Mouse (Mus musculus) kidney, postnatal 25 days (tissue): ENCODE results near the gene 1700021F05Rik.

Source experiments
- DNase-seq, 2 experiments: peaks; one replicate each; pipeline ENCODE4 v3.0.0; 2021; ENCODE audit warnings: mixed read lengths in 2 of 2

1700021F05Rik gene

DNA sequence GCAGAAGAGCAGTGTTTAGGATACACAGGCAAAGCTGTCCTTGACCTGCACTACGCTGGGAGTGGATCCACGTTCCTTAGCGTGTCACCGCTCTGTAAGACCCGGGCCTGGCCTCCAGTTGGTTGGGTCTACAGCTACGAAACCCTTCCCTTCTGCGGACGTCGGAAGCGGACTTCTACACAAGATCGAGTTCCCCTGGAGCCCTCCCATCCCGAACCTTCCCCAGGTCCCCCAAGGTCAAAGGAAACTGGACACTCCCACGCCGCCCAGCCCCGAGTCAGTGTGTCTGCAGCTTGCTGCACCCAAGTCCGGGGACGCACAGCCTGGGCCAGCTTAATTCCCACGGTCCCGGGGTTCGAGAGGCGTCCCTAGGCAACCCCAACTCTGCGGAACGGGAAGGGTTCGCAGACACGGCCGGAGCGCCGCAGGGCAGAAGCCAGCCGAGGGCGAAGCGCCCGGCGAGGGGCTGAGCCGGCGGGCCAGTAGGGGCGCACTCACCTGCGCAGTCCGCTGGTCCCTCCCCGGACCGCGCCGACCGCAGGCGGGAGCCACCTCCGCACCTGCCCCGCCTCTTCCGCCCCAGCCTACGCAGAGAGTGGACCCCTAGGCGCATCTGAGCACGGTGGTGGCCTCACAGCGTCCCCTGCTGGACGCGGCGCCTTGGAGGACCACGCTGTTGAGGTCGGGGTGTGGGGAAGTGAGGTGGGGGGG is at the start of gene 1700021F05Rik:
TSS of gene 1700021F05Rik (minus strand) at position 553 of the 711 bp plus-strand sequence.
- DNase-seq: peak; percentile 97 to 98

DNA sequence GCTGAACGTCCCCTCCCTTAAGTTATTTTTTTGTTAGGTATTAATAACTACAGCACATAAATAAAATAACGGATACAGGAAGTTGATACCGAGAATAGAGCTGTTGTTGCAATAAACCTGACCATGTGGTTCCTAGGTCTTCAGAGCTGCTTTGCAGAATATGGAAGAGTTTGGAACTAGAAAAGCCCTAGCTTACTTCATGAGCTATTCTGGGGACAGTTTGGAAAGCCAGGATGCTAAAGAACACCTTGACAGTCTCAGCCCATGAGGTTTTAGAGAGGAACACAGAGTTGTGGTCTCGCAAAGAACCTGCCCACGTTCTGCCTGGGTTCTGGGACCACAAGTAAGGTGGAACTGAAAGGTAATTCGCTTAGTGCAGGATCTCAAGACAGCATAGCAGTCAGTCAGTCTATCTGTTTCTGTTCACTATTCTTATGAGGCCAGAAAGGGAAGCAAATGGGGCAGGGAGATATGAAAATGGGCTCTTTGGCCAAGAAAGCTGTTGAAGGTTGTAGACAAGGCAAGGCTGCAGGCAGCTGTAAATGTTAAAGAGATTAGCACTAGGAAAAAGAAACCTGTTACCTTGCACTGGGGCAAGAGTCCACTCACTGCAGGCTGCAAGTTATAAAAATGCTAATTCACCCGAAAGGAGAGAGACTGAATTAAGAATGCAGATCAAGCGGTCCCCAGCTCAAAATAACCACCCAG is 47.8 kb upstream of the 1700021F05Rik start:
- DNase-seq: peak in 1 of 2 experiments; percentile 33

DNA sequence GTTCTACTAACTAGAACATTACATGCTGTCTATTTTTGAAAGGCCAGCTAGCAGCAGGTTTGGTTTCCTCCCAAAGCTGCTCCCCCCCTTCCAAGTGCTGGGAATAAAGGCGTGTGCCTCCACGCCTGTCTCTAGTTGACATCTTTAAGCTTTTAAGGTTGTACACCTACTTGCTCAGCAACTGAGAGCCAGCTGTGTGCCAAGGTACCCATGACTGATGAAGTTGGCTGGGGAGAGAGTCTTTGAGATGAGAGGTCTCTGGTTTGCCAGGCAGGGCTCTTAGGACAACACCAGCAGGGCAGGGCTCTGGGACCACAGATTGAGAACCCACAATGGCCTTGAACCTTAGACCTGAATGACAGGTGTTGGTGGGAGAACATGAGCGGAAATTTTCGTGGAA is 43.7 kb upstream of the 1700021F05Rik start:
- DNase-seq: no peak

DNA sequence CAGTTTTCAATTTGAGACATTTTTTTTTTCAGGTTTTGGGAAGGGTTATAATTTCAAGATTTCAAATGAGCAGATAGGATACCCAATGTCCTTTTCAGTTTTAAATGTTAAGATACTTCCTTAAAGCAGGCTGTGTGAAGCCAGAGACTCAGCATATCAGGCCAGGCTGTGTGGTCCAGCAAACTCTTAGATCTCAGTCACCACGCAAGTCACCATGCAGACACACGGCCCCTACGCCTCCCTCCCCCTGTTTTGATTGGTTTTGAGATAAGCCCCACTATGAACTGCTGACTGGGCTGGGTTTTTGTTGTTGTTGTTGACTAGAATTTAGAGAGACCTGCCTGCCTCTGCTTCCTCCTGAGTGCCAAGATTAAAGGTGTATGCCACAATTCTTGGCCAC is 40.5 kb upstream of the 1700021F05Rik start:
- DNase-seq: no peak

DNA sequence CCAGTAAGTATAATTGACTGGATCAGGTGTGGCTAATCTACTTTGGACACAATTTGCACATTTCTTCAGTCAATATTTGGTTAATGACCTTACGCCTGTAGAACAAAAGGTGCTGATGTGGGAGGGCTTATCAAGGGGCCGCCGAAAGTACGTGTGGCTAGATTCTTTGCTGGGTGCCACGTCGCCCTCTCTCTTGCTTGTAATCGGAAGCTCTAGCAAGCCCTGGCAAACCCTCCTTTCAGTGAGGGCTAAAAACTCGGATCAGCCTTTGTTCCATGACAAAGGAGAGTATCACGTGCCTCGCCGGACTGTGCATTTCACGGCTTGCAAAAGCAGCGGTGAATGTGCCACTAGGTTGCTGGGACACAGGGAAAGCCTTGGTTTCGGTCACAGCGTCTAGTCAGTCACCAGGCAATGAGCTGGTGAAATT is 39.9 kb upstream of the 1700021F05Rik start:
- peak; percentile 63 to 74 for DNase-seq

DNA sequence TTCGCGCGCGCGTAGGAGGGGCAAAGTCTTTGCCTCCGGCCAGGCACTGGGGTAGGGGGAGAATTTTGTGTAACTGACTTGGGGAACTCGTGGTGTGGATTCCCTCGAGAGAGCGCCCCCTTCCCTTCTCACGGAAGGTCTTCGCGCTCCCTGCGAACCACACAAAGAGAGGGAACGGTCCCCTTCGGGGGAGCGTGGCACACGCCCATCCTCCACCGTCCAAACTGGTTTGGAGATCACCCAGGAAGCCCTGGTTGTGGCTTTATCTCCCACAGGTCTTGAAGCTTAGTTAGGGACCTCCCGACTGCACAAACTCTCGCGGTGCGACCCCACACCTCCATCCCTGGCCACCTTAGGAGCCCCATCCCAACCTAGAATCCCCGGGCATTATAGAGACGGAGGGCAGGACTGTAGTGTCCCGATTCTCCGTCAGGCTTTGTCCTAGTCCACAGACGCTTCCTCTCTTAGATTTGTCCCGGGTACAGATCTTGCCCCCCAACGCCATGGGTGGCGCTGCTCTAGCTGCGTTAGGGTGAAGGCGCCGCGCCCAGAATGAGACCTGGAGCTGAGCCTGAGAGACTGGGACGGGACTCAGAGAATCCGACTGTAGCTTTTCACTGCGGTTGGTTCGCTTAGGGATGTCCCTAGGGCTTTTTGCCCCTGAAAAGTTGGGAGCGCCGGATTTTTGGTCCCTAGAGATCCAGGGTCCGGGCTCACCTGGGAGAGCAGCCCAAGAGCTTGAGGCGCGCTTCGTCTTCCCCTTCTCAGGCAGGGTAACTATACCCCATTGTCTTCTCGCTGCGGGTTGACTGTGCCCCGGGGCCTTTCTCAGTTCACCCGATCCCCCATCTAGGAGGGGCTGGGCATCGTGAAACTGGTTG is 38.8 kb upstream of the 1700021F05Rik start:
- DNase-seq: peak; percentile 60 to 70

DNA sequence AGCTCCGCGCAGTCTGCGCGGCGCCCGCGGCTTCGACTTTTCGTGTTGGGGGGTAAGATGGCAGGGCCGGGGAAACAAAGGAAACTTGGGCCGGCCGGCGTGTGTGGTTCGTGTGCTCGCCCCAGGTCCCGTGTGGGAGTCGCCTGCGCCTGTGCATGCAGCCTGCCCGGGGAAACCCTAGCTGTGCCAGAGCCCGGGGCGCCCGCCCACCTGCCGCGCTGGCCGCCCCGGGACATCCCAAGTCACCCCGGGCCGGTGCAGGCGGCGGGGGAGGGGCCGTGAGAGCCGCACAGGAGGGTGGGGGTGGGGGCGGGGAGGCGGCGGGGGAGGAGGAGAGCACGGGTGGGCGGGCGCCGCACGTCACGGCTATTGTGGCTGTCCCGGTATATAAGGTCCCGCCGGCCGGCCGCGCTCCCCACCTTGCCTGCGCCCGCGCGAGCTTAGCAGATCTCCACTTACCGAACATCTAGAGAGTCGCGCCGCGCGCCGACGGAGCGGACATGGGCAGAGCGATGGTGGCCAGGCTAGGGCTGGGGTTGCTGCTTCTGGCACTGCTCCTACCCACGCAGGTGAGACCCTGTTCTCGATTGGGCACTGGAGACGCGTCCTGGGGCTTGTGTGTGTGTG is 38.1 kb upstream of the 1700021F05Rik start:
- peak; percentile 88 to 92 for DNase-seq

DNA sequence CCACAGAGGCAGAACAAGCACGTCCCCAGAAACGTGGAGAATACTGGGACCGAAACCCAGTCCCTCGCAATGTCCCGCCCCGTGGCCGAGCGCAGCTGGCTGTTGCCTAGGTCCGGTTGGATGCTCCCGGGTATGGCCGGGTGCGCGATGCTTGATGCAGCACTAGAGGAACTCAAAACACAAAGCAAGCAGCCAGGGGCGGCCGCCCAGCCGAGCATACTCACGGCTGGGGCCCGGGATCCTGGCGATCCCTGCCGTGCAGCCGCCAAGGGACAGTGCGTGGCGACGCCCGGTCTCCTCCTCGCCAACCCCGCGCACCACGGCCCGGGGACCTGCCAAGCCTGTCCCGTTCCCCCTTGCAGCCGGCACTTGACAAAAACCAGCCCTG is 37.6 kb upstream of the 1700021F05Rik start:
- peak; percentile 63 to 76 for DNase-seq

DNA sequence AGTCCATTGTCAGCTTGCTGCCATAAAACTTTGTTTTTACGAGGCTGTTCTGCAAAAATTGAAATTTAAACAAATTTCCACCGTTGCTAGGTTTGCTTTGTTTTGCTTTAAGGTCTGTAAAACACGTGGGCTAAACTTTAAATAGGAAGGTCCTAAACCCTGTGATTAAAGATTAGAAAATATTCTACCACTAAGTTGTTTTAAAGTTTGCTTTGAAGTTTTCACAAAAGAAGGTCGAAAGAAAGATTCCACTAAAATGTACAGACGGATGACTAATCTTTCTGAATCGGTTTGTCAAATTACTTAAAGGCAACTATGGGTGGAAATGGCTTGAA is 37.2 kb upstream of the 1700021F05Rik start, which contains the start of gene Cd24a:
TSS of gene Cd24a (plus strand) at position 288 of the 335 bp plus-strand sequence.
- no peak for DNase-seq

DNA sequence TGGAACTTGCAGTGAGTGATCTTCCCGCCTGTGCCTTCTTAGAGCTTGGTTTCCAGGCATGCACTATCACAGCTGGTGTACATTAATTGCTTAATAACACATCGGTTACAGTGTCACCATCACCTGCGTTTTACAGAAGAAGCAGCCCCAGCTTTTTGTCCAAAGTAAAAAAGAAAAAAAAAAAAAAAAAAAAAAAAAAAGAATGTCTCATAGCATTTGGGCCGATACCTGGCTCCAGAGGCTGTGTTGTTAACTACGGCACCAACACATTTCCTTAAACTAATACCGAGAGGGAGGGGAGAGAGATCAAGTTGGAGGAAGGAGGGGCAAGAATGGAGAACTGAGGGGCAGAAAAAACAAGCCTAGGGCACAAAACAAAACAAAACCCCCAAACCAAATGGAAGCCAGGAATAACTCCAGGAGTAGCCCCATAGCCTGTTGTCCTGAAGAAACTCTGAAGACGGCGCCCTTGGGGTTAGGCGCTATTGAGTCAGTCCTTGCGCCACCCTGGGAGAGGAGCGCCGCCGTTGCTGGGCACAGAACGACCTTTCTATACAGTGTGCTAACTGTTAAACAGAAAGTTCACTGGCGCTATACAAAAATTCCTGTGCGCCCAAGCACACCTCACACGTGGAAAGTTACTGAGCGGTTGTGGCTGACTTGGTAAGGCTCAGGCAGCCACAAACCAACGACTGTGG is 36.7 kb upstream of the 1700021F05Rik start:
- DNase-seq: peak; percentile 51 to 71

DNA sequence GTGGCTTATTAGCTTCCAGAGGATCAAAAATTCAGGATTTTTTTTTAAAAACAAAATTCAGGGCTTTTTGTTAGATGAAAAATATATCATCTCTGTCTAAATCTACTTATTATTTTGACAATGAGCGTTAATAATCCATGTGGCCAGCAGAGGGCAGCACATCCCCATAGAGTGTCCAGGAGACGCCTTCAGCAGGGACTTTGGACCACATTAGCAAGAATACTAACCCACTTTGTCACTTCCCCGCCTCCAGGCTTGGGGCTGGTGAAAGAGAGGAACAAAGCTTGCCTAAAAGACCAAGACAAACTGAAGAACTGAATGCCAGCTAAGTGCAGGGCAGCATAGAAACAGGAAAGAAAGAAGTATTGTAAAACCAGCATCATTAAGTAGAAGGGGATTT is 34.2 kb upstream of the 1700021F05Rik start:
- DNase-seq: peak; percentile 82 to 93

DNA sequence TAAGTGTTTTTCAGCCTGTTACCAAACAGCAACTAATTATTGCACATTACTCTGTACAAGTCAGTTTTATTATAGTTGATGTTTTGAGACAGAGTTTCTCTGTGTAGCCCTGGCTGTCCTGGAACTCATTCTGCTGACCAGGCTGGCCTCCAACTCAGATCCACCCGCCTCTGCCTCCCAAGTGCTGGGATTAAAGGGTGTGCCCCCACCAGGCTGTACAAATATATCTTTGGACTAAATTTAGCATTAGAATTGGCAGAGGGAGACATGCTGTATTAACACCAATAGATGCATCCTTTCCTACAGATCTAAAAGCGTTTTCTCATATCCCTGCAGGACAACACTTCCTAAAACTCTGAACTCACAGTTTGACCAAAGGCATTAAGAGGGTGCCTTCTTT is 33.6 kb upstream of the 1700021F05Rik start:
- DNase-seq: no peak

DNA sequence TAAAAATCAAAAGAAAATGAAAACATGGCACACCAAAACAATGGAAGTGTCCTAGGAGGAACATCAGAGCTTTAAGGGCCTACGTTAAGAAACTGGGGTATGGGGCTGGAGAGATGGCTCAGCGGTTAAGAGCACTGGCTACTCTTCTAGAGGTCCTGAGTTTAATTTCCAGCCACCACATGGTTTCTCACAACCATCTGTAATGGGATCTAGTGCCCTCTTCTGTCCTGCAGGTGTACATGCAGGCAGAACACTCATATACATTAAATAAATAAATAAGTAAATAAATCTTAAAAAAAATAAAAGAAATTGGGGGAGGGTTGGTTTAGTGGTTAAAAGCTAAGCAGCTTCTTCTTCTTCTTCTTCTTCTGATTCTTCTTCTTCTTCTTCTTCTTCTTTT is 20.5 kb upstream of the 1700021F05Rik start:
- DNase-seq: no peak

DNA sequence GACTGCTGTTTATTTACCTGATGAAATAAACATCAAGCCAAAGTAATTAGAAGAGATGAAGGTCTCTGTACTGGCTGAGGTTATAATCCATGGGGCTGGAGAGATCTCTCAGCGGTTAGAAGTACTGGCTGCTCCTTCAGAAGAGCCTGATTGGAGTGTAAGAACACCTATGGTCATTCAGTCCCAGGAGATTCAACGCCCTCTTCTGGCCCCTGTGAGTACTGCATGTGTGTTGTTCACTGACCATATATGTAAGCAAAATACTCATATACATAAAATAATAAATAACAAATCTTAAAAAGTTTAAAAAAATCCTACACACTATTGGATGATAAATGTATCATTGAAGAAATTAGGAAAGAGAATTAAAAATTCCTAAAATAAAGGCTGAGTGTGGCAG is 20.0 kb upstream of the 1700021F05Rik start:
- peak in 1 of 2 experiments; percentile 12 for DNase-seq

DNA sequence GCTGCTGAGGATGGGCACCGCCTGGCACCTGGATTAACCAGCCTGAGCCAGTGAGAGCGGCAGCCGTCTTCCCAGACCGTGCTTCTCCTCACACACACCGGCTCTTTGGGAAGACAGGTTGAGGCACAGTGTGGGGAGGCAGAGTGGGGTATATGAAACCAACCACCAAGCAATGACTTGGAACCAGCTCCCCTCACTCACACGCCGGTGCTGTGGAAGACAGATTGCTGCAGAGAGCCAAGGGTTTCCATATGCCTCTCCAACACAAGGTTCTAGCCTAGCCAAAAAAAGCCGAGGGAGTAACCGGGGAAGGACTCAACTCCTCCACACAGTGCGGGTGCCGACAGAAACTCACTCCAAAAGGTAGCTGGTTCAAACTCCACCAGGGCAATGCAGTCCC is 18.5 kb upstream of the 1700021F05Rik start:
- no peak for DNase-seq

DNA sequence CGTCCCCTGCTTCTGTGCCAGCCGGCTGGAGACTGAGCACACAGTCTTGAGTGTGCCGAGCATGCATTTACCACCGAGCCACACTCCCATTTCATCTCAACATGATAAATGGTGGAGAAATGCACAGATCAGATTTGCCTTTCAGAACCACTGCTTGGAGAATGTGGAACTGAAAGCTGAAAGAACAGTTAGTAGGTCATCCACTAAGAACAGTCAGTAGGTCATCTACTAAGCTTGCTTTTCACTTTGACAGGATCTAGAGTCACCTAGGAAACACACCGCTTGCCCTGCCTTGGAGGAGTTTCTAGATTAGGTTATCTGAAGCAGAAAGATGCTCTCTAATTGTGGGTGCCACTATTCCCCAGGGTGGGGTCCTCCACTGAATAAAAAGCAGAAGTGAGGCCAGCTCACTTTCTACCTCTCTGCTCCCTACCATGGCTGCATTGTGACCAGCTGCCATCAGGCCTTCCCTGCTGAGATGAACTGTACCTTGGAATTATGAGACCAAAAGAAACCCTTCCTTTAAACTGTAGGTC is 16.9 kb upstream of the 1700021F05Rik start:
- DNase-seq: no peak

DNA sequence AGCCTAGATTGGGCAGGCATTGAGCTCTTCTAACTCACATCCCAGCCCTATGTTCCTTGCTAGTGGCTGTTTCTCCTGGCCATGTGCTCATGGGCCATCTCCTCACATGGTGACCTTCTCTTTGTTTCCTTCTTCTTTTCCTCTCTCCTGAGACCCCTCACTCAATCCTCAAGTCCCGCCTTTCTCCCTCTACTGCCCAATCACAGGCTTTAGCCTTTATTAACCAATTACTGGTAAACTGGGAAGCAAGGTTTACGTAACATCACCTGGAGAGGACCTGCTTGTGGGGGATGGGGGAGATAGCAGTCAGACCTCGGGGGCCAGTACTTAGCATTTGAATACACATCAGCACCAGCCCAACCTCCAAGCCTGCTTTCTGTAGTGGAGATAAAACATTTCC is 10.6 kb upstream of the 1700021F05Rik start:
- DNase-seq: no peak

DNA sequence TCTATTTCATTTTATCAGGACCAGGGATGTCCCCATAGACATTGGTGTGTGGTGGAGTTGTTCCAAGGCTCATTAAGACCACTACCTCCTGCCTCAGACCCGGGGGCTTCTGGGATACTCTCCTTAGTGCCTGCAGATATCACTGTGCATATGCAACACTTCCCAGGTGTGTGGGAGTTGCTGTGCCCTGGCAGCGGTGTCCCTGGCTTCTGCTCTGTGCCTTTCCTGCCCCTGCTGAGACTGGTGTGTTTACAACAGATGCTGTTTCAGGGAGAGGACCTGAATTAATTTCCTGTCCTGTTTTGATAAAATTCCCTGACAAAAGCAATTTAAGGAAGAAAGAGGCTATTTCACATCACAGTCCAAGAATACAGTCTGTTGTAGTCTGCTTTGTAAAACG is 10.1 kb upstream of the 1700021F05Rik start:
- DNase-seq: no peak

DNA sequence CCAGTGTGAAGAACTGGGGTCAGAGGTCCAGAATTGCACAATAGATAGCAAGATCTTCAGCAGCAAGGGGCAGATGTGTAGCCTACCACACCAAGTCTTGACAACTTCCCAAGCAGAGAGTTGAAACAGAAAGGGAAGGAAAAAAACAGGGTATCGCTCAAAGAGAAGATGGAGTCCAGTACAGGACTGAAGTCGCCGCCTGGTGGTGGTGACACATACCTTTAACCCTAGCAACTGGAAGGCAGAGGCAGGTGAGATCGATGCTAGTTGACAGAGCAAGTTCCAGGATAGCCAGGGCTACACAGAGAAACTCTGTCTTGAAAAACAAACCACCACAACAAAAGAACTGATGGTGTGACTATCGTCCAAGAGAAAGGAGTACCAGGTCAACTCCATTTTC is 8.6 kb upstream of the 1700021F05Rik start:
- DNase-seq: no peak

DNA sequence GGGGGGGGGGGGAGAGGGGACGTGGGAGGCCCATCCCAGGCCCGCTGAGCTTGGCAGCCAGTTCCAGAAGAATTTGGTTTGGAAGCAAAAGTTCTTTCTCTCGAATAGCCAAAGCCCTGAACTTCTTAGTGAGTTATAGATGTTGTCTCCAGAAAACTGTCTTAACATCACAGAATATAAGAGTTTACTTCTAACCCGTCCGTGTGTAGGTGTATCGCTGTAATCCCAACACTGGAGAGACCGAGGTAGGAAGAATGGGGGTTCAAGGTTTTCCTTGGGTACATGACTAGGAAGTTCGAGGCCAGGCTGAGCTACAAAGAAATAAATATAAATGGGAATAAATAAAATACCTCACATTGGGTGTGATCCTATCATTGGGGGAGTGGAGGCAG is 355 bp upstream of the 1700021F05Rik start:
- DNase-seq: no peak

DNA sequence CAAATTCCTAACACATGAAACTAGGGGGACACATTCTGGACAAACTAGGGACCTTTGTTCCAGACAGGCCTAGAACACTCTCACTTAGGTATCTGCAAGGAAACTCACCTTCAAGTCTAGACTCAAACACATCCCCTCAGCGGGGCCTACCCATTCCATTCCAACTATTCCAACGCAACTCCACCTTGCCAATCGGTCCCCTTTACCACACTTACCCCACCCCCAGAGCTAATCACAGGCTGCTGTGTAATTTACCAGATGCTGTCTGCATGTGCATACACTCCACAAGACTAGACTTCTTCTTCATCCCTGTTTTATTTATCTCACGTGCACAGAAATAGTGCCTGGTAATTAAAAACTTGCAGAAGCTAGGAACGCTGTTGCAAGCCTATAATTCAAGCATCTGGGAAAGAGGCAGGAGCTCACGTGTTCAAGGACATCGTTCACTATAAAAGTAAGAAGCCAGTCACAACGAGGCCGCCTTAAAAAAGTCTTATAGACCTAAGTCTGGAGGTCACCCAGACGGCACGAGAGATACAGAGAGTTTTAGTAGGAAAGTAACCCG is 966 bp downstream of the 1700021F05Rik start:
- peak in 1 of 2 experiments; percentile 17 for DNase-seq

DNA sequence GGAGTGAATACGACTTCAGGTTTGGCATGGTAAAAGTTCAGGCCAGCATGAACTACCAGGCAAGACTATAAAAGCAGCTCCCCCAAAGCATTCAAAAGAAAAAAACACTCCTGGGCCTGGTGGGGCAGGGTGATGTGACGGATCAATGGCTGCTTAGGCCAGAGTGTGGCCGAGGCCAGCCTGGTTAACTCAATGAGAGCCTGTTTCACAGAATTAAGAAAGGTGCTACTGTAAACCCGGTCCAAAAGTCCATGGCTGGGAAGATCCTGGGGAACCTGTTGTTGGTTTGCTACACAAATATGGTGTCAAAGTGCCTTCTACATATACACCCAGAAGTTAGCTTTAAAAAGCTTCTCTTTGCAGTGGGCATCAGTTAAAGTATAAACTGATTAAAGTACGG is 2.0 kb downstream of the 1700021F05Rik start:
- peak; percentile 49 to 80 for DNase-seq
